Mouse (Mus musculus) C2C12 (cell line): ENCODE results near the gene Tril.

ENCODE experiments used
- CEBPB ChIP-seq: IDR thresholded peaks from one replicate; pipeline ENCODE4 v1.6.1; 2011; ENCODE audit warnings: low read depth, mild to moderate bottlenecking, control low read depth, moderate library complexity
- CTCF ChIP-seq: IDR thresholded peaks from one replicate; pipeline ENCODE4 v1.5.1; 2011; ENCODE audit not compliant: control insufficient read depth, insufficient read depth, insufficient read length
- FOSL1 ChIP-seq: IDR thresholded peaks from one replicate; pipeline ENCODE4 v1.8.0; 2011; ENCODE audit warnings: mild to moderate bottlenecking, low read length; ENCODE audit not compliant: poor library complexity, insufficient read depth, severe bottlenecking
- MAX ChIP-seq: IDR thresholded peaks from one replicate; pipeline ENCODE4 v1.6.1; 2011; ENCODE audit warnings: mild to moderate bottlenecking, control low read depth
- MYOD1 ChIP-seq: IDR thresholded peaks from one replicate; pipeline ENCODE4 v1.6.1; 2011; ENCODE audit warnings: low read depth; ENCODE audit not compliant: control insufficient read depth, insufficient read length
- MYOG ChIP-seq: IDR thresholded peaks from one replicate; pipeline ENCODE4 v1.6.1; 2011; ENCODE audit not compliant: control insufficient read depth, insufficient read length; ENCODE audit errors: extremely low read depth
- USF1 ChIP-seq: IDR thresholded peaks from one replicate; pipeline ENCODE4 v1.6.1; 2011; ENCODE audit warnings: low read depth, mild to moderate bottlenecking, control low read depth, moderate library complexity

GRCm38 (mm10) chr6:53859106-53859505, 38.5 kb upstream of the Tril start:
- TF ChIP-seq CTCF (no peak), MYOG (no peak), FOSL1 (no peak), USF1 (no peak), MYOD1 (no peak), CEBPB (no peak), MAX (no peak)
